Mouse (Mus musculus) thymus, adult 2 months (tissue): ENCODE data around the gene Stard10. TPM values are rescaled to one million over a fixed set of nuclear protein-coding genes. Genes with fewer than 3 reads are reported as not detected.

Experiments
- DNase-seq: peaks from one replicate; pipeline ENCODE4 v3.0.0; 2021
- H3K27ac ChIP-seq: fragments of 200-500 bp; 2 replicates; pipeline ENCODE4 v1.5.1; 2012; ENCODE audit warnings: low read length, control low read depth; ENCODE audit not compliant: control insufficient read depth, insufficient read depth
- H3K27me3 ChIP-seq: fragments of 200-500 bp; 2 replicates; pipeline ENCODE4 v1.6.1; 2012; ENCODE audit warnings: mild to moderate bottlenecking, low read length, moderate library complexity, mixed read lengths; ENCODE audit not compliant: control insufficient read depth, insufficient read depth
- H3K36me3 ChIP-seq: fragments of 200-500 bp; 2 replicates; pipeline ENCODE4 v1.6.1; 2012; ENCODE audit warnings: mild to moderate bottlenecking, low read length, moderate library complexity; ENCODE audit not compliant: control insufficient read depth, insufficient read depth
- H3K4me1 ChIP-seq: fragments of 200-500 bp; replicated peaks from 2 replicates; pipeline ENCODE4 v1.6.1; 2012; ENCODE audit warnings: low read length; ENCODE audit not compliant: control insufficient read depth, insufficient read depth
- H3K4me3 ChIP-seq: fragments of 200-500 bp; 2 replicates; pipeline ENCODE4 v1.5.1; 2012; ENCODE audit warnings: mild to moderate bottlenecking, low read length, control low read depth, moderate library complexity; ENCODE audit not compliant: control insufficient read depth, insufficient read depth
- CTCF ChIP-seq: fragments of 200-500 bp; IDR thresholded peaks from 2 replicates; pipeline ENCODE4 v1.5.1; 2012; ENCODE audit warnings: mild to moderate bottlenecking, control low read depth, low read length, moderate library complexity, borderline replicate concordance; ENCODE audit not compliant: control insufficient read depth, poor library complexity, insufficient read depth; ENCODE audit errors: extremely low read depth
- POLR2A ChIP-seq: fragments of 200-500 bp; IDR thresholded peaks from 2 replicates; pipeline ENCODE4 v1.6.1; 2012; ENCODE audit warnings: mild to moderate bottlenecking, low read length, control low read depth, moderate library complexity; ENCODE audit not compliant: control insufficient read depth, poor library complexity, insufficient read depth; ENCODE audit errors: extremely low read depth
- WGBS: fragments of 180-500 bp; shearing (Covaris S2); methylation state at CpG from one replicate; pipeline ENCODE4 v1.1.7; 2018; 5-methylcytosine and 5-hydroxymethylcytosine counted together
- polyA plus RNA-seq: library from polyadenylated mRNA; depleted of rRNA; stranded (reverse); fragments of >200 nt; gene quantifications from 2 replicates; pipeline ENCODE4 v1.2.3, GENCODE M21; 2012

Gene Stard10
- polyA plus RNA-seq, 1 experiment, result 31.4 TPM

GRCm38 (mm10) chr7:101347767-101348270, 30.9 kb downstream of the Stard10 start, which contains the start of gene Arap1:
Gene Arap1, plus strand, starts transcription at chr7:101348067.
- Histone ChIP-seq H3K27me3 (no peaks in the 10 kb centered on the region), H3K4me3 (peak within 1 kb of the TSS; percentile 93), H3K27ac (no peak within 1 kb of the TSS), H3K36me3 (no peaks in the 10 kb centered on the region), H3K4me1 (peaks cover 48% of the 10 kb centered on the region)
- peak; percentile 70 for DNase-seq
- under 1% methylated on average over 35 of the region's 35 CpGs for WGBS
- no peak for TF ChIP-seq CTCF
- TF ChIP-seq POLR2A, result peak; percentile 24; the same call in 1 of the 2 replicates

- Histone ChIP-seq H3K27ac (no peak overlapping the region), H3K4me3 (peak overlapping the region; percentile 93), H3K4me1 (peaks cover 43% of the 10 kb centered on the region), H3K36me3 (no peaks in the 10 kb centered on the region), H3K27me3 (no peaks in the 10 kb centered on the region)
- DNase-seq, result no peak
- TF ChIP-seq POLR2A (no peak), CTCF (no peak)
- 1% methylated on average over 13 of the region's 13 CpGs for WGBS
Measured at GRCm38 (mm10) chr7:101348312-101348711, 31.4 kb downstream of the Stard10 start.

GRCm38 (mm10) chr7:101349861-101350260, 33.0 kb downstream of the Stard10 start:
- no peaks in the 10 kb centered on the region for H3K36me3 ChIP-seq
- H3K27ac ChIP-seq, result no peak overlapping the region
- WGBS, result 90% methylated on average over 2 of the region's 2 CpGs
- DNase-seq, result no peak
- H3K4me1 ChIP-seq, result peaks cover 46% of the 10 kb centered on the region
- no peaks in the 10 kb centered on the region for H3K27me3 ChIP-seq
- no peak for TF ChIP-seq CTCF
- TF ChIP-seq POLR2A, result no peak
- H3K4me3 ChIP-seq, result no peak overlapping the region

GRCm38 (mm10) chr7:101352404-101352803, 35.5 kb downstream of the Stard10 start:
- no peak for TF ChIP-seq POLR2A
- no peak for TF ChIP-seq CTCF
- WGBS, result 17% methylated on average over 4 of the region's 4 CpGs
- Histone ChIP-seq H3K27ac (no peak overlapping the region), H3K4me3 (no peak overlapping the region), H3K27me3 (no peaks in the 10 kb centered on the region), H3K4me1 (peaks cover 31% of the 10 kb centered on the region), H3K36me3 (no peaks in the 10 kb centered on the region)
- DNase-seq, result no peak

- Histone ChIP-seq H3K4me1 (peaks cover 14% of the 10 kb centered on the region), H3K27ac (peak overlapping the region; percentile 5; the same call in 1 of the 2 replicates), H3K36me3 (no peaks in the 10 kb centered on the region), H3K4me3 (no peak overlapping the region), H3K27me3 (no peaks in the 10 kb centered on the region)
- TF ChIP-seq CTCF, result no peak
- no peak for TF ChIP-seq POLR2A
- 66% methylated on average over 5 of the region's 5 CpGs for WGBS
- DNase-seq, result no peak
Measured at GRCm38 (mm10) chr7:101354423-101354822, 37.5 kb downstream of the Stard10 start.

GRCm38 (mm10) chr7:101355551-101356100, 38.7 kb downstream of the Stard10 start:
- DNase-seq, result no peak
- Histone ChIP-seq H3K27me3 (no peaks in the 10 kb centered on the region), H3K4me1 (peaks cover 20% of the 10 kb centered on the region), H3K27ac (no peak overlapping the region), H3K4me3 (no peak overlapping the region), H3K36me3 (no peaks in the 10 kb centered on the region)
- WGBS, result 97% methylated on average over 6 of the region's 6 CpGs
- TF ChIP-seq CTCF, result no peak
- no peak for TF ChIP-seq POLR2A

GRCm38 (mm10) chr7:101356868-101357267, 40.0 kb downstream of the Stard10 start:
- H3K27me3 ChIP-seq, result no peaks in the 10 kb centered on the region
- no peak overlapping the region for H3K27ac ChIP-seq
- DNase-seq, result no peak
- H3K36me3 ChIP-seq, result no peaks in the 10 kb centered on the region
- WGBS, result 54% methylated on average over 3 of the region's 3 CpGs
- TF ChIP-seq POLR2A (no peak), CTCF (no peak)
- peaks cover 32% of the 10 kb centered on the region for H3K4me1 ChIP-seq
- no peak overlapping the region for H3K4me3 ChIP-seq
